Mouse (Mus musculus): ENCODE data around the gene Kiz. TPM values are rescaled to one million over a fixed set of nuclear protein-coding genes. Genes with fewer than 3 reads are reported as not detected.

Gene Kiz
- polyA plus RNA-seq, 1 experiment from 2014 or later, result 30.2 TPM

GRCm38 (mm10) chr2:146871300-146872269 lies 15.9 kb downstream of the Kiz start:
- Histone ChIP-seq H3K4me3 (no peak overlapping the region), H3K9ac (no peak overlapping the region), H3K27me3 (no peaks in the 10 kb centered on the region), H3K4me1 (replicated peaks) (no peaks in the 10 kb centered on the region), H3K36me3 (no peaks in the 10 kb centered on the region), H3K9me3 (replicated peaks) (no peaks in the 10 kb centered on the region), H3K4me2 (no peak overlapping the region), H3K27ac (no peak overlapping the region)
- 70% methylated on average over 8 of the region's 8 CpGs for WGBS
- ATAC-seq (replicated peaks; ENCODE audit: insufficient number of reproducible peaks, insufficient read depth, low FRiP score, low read depth), result no peak

- ATAC-seq (replicated peaks; ENCODE audit: insufficient number of reproducible peaks, insufficient read depth, low FRiP score, low read depth), result peak; percentile 31; the same call in 1 of the 2 replicates
These were observed 17.0 kb downstream of the Kiz start for GRCm38 (mm10) chr2:146872697-146873096.

GRCm38 (mm10) chr2:146873881-146874441 lies 18.3 kb downstream of the Kiz start:
- Histone ChIP-seq H3K36me3 (no peaks in the 10 kb centered on the region), H3K27me3 (no peaks in the 10 kb centered on the region), H3K9me3 (replicated peaks) (no peaks in the 10 kb centered on the region), H3K4me3 (no peak overlapping the region), H3K4me2 (no peak overlapping the region), H3K27ac (no peak overlapping the region), H3K9ac (no peak overlapping the region), H3K4me1 (replicated peaks) (no peaks in the 10 kb centered on the region)
- ATAC-seq (replicated peaks; ENCODE audit: insufficient number of reproducible peaks, insufficient read depth, low FRiP score, low read depth), result no peak
- WGBS, result 84% methylated on average over 7 of the region's 7 CpGs

More at GRCm38 (mm10) chr2:146872697-146873096, 17.0 kb downstream of the Kiz start:
- no peaks in the 10 kb centered on the region for H3K4me1 ChIP-seq (replicated peaks)
- no peak overlapping the region for H3K9ac ChIP-seq
- no peak overlapping the region for H3K4me2 ChIP-seq
- WGBS, result 60% methylated on average over 3 of the region's 3 CpGs
- H3K9me3 ChIP-seq (replicated peaks), result no peaks in the 10 kb centered on the region
- no peak overlapping the region for H3K4me3 ChIP-seq
- no peaks in the 10 kb centered on the region for H3K36me3 ChIP-seq
- no peaks in the 10 kb centered on the region for H3K27me3 ChIP-seq
- no peak overlapping the region for H3K27ac ChIP-seq

- no peak for ATAC-seq (replicated peaks; ENCODE audit: insufficient number of reproducible peaks, insufficient read depth, low FRiP score, low read depth)
- 87% methylated on average over 1 of the region's 1 CpGs for WGBS
- no peaks in the 10 kb centered on the region for H3K27me3 ChIP-seq
- no peaks in the 10 kb centered on the region for H3K4me1 ChIP-seq (replicated peaks)
- H3K9me3 ChIP-seq (replicated peaks), result no peaks in the 10 kb centered on the region
- no peaks in the 10 kb centered on the region for H3K36me3 ChIP-seq
- no peak overlapping the region for H3K4me3 ChIP-seq
- H3K27ac ChIP-seq, result no peak overlapping the region
- no peak overlapping the region for H3K9ac ChIP-seq
- no peak overlapping the region for H3K4me2 ChIP-seq
These were observed 21.9 kb downstream of the Kiz start for GRCm38 (mm10) chr2:146877423-146878098.

- Histone ChIP-seq H3K27me3 (no peaks in the 10 kb centered on the region), H3K9me3 (replicated peaks) (no peaks in the 10 kb centered on the region), H3K36me3 (no peaks in the 10 kb centered on the region), H3K27ac (no peak overlapping the region), H3K9ac (no peak overlapping the region), H3K4me3 (no peak overlapping the region), H3K4me1 (replicated peaks) (0 out of 2 replicates have a peak, but pooled peaks cover 2% of the 10 kb centered on the region), H3K4me2 (no peak overlapping the region)
- no peak for ATAC-seq (replicated peaks; ENCODE audit: insufficient number of reproducible peaks, insufficient read depth, low FRiP score, low read depth)
- 93% methylated on average over 4 of the region's 4 CpGs for WGBS
These were observed 26.0 kb downstream of the Kiz start for GRCm38 (mm10) chr2:146881623-146882022.

GRCm38 (mm10) chr2:146884291-146884855 lies 28.7 kb downstream of the Kiz start:
- Histone ChIP-seq H3K27ac (peak overlapping the region; percentile 59), H3K4me1 (replicated peaks) (0 out of 2 replicates have a peak, but pooled peaks cover 2% of the 10 kb centered on the region), H3K9me3 (replicated peaks) (no peaks in the 10 kb centered on the region), H3K36me3 (peaks cover 8% of the 10 kb centered on the region; the same call in 1 of the 2 replicates), H3K27me3 (no peaks in the 10 kb centered on the region), H3K4me3 (no peak overlapping the region), H3K9ac (no peak overlapping the region), H3K4me2 (no peak overlapping the region)
- 53% methylated on average over 8 of the region's 8 CpGs for WGBS
- ATAC-seq (replicated peaks; ENCODE audit: insufficient number of reproducible peaks, insufficient read depth, low FRiP score, low read depth), result no peak

- Histone ChIP-seq H3K9ac (no peak overlapping the region), H3K4me1 (replicated peaks) (0 out of 2 replicates have a peak, but pooled peaks cover 2% of the 10 kb centered on the region), H3K9me3 (replicated peaks) (no peaks in the 10 kb centered on the region), H3K36me3 (peaks cover 20% of the 10 kb centered on the region), H3K4me2 (no peak overlapping the region), H3K27me3 (no peaks in the 10 kb centered on the region), H3K27ac (no peak overlapping the region), H3K4me3 (no peak overlapping the region)
- WGBS, result 78% methylated on average over 4 of the region's 4 CpGs
- no peak for ATAC-seq (replicated peaks; ENCODE audit: insufficient number of reproducible peaks, insufficient read depth, low FRiP score, low read depth)
These were observed 33.2 kb downstream of the Kiz start for GRCm38 (mm10) chr2:146888786-146889414.

GRCm38 (mm10) chr2:146898977-146899376 lies 43.3 kb downstream of the Kiz start:
- Histone ChIP-seq H3K9ac (no peak overlapping the region), H3K27me3 (no peaks in the 10 kb centered on the region), H3K36me3 (no peaks in the 10 kb centered on the region), H3K4me1 (replicated peaks) (no peaks in the 10 kb centered on the region), H3K4me2 (no peak overlapping the region), H3K27ac (no peak overlapping the region), H3K9me3 (replicated peaks) (no peaks in the 10 kb centered on the region), H3K4me3 (no peak overlapping the region)
- ATAC-seq (replicated peaks; ENCODE audit: insufficient number of reproducible peaks, insufficient read depth, low FRiP score, low read depth), result no peak

GRCm38 (mm10) chr2:146916085-146916484 lies 60.4 kb downstream of the Kiz start:
- H3K27ac ChIP-seq, result no peak overlapping the region
- ATAC-seq (replicated peaks; ENCODE audit: insufficient number of reproducible peaks, insufficient read depth, low FRiP score, low read depth), result no peak
- H3K9me3 ChIP-seq (replicated peaks), result no peaks in the 10 kb centered on the region
- H3K9ac ChIP-seq, result no peak overlapping the region
- H3K4me2 ChIP-seq, result no peak overlapping the region
- no peaks in the 10 kb centered on the region for H3K4me1 ChIP-seq (replicated peaks)
- H3K27me3 ChIP-seq, result no peaks in the 10 kb centered on the region
- no peak overlapping the region for H3K4me3 ChIP-seq
- no peaks in the 10 kb centered on the region for H3K36me3 ChIP-seq
- WGBS, result 83% methylated on average over 3 of the region's 3 CpGs

- H3K27ac ChIP-seq, result no peak overlapping the region
- H3K4me3 ChIP-seq, result no peak overlapping the region
- no peaks in the 10 kb centered on the region for H3K36me3 ChIP-seq
- no peak overlapping the region for H3K4me2 ChIP-seq
- no peak overlapping the region for H3K9ac ChIP-seq
- H3K9me3 ChIP-seq (replicated peaks), result no peaks in the 10 kb centered on the region
- H3K4me1 ChIP-seq (replicated peaks), result no peaks in the 10 kb centered on the region
- WGBS, result 62% methylated on average over 3 of the region's 3 CpGs
- no peaks in the 10 kb centered on the region for H3K27me3 ChIP-seq
- ATAC-seq (replicated peaks; ENCODE audit: insufficient number of reproducible peaks, insufficient read depth, low FRiP score, low read depth), result no peak
These were observed 62.1 kb downstream of the Kiz start for GRCm38 (mm10) chr2:146917770-146918169.
